Mouse (Mus musculus) gastrocnemius, postnatal 10 days (tissue): ENCODE data around the gene Polr3h. TPM values are rescaled to one million over a fixed set of nuclear protein-coding genes. Genes with fewer than 3 reads are reported as not detected.

Experiments used
- DNase-seq: peaks from one replicate; pipeline ENCODE4 v3.0.0; 2021; ENCODE audit warnings: mixed read lengths
- total RNA-seq, 2 experiments: library from RNA; stranded (reverse); gene quantifications; 2 replicates each; pipeline ENCODE4 v1.2.3; 2021

The Polr3h gene
- total RNA-seq, 2 experiments from 2014 or later = 8.2 to 12.1 TPM

DNA sequence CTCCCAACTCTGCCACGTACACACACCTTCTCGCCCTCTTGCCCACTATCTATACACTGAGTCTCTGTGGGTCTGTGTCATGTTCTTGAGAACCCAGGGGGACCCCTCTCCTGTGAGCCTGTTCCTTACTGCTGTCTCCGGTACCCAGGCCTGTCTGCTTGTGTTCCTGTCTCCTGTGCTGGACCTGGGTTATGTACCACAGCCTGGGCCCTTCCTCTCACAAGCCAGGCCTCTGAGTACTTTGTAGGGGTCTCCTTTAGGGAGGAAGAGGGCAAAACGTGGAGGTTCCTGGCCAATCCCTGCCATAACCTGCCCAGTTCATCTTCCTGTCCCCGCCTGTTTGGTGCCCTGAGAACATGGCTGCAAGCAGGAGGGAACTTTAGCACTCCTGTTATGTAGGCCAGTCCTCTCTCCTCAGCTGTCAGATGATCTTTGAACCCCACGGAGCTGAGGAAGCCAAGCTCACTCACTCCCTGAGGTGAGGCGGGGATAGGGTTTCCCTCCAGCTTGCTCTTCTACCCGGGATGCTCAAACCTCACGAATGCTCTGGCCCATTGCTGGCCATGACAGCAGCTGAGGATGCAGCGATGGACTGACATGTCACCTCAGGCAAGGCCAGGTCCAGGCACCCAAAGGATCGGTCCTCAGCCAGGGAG is 23.6 kb upstream of the Polr3h start:
- no peak for DNase-seq

DNA sequence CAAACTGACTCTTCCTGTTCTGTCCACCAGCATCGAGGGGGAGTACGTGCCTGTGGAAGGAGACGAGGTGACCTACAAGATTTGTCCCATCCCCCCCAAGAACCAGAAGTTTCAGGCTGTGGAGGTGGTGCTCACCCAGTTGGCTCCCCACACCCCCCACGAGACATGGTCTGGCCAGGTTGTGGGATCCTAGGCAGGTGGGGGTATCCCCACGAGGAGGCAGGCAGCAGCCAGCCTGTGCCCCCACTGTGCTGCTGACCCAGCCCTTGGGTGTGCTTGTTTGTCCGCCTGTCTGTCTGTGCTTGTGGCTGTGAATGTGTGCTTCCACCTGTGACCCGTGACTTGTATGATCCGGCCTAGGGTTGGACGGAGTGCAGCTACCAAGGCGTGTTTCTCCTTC is 23.0 kb upstream of the Polr3h start:
- DNase-seq = no peak

DNA sequence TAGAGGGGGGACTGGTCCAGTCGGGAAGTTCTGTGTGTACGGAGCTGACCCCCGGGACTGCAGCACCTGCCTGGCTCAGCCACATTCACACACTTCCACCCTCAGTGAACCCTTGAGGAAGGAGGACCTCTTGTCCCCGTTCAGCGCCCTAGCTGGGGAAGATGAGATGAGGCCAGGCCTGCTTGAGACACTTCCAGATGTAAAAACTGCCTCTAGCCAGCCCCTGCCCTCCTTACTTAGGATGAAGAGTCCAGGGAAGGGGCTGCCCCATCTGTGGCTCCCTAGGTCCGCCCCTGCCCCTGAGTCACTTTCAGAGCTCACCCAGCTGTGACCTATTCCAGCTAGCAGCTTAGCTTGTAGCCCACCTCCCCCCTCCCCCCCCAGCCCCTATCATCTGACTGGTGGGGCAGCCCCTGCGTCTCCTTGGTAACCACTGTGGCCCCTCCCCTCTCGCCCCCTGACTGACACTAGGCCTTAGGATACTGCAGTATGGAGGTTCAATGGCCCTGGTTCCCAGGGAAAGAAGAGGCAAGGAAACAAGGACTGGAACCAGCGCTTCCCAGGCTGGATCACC is 17.2 kb upstream of the Polr3h start:
- DNase-seq = no peak

DNA sequence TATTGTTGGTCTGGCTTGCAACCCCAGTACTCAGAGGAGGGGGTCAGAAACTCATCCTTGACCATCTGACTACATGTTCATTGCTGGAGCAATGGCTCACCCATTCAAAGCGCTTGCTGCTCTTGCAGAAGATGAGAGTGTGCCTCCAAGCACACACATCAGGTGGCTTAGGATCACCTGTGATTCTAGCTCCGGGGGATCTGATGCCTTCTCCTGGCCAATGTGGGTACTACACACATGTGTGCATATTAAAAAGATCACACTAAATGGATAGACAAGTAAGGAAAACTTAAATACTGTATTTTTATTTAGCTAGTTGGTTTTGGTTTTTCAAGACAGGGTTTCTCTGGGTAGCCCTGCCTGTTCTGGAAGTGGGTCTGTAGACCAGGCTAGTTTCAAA is 15.0 kb upstream of the Polr3h start:
- DNase-seq = no peak

DNA sequence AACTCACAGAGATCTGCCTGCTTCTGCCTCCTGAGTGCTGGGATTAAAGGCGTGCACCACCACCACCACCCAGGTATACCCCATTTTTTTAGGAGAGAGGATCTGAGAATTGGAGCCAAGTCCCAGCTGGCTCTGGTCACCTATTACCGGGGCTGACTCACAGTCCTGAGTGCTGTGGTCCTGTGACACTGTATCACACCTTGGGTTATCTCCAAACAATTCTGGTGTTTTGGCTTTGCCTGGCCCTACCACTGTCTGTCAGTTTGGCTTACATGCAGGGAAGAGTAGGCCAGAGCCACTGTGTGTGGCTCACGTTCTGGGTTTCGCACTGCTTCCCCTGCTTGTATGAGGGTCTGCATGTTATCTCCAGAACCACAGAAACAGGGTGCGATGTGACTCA is 14.2 kb upstream of the Polr3h start:
- DNase-seq = no peak

DNA sequence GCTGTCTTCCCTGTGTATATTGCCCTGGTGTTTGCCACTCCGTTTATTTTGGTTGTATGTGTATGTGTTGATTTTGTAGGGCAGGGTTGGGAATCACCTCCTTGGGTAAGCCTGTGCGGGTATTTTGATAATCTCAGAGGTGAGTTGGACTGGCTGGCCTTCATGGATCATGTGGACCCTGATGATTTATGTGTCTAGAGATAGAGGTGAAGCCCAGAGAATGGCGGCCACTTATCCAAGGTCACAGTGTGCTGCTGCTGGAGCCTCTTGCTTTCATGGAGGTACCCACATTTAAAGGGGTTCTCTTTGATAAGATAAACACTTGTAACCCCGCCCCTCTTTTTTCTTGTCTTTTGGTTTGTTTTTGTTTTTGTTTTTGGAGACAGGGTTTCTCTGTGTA is 13.7 kb upstream of the Polr3h start:
- no peak for DNase-seq

DNA sequence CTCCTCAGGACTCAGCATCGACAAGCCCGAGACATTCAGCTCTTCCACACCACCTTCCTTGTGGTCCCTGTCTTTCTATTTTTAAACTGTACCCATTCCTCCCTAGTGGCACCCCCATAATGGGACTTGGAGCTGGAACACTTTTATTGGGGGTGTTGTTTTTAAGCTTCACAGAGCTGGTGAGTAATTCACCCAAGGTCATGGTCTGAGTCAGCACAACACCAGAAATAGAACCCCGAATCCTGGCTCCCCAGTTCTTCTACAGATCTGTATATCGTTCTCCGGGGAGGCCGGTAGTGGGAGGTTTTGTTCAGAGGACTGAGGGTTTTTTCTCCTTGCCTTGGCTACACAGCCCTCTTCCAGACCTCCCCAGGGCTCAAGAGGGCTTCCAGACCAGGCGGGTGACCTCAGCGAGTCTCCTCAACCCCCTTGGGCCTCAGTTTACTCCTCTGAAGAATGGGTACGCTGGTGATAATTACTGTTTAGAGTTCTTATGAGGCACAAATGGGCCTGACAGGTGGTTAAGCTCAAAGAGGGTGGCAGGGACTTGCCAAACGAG is 13.2 kb upstream of the Polr3h start:
- no peak for DNase-seq

DNA sequence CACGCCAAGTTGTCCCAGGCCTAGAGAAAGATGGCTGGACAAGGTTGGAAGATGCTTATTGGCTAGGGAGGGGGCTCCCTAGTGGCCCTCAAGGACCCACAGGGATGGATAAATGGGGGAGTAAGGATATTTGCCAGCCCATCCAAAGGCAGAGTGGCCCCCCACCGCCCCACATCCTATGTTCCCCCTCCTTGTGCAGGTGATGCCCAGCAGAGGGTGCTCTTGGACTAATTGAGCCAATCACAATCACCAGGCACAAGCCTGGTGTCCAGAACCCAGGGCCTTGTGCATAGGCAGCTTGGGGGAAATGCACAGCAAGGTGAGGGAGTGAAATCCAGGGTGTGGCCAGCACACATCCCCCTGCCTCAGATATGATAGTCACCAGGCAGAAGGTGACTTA is 12.2 kb upstream of the Polr3h start:
- no peak for DNase-seq

DNA sequence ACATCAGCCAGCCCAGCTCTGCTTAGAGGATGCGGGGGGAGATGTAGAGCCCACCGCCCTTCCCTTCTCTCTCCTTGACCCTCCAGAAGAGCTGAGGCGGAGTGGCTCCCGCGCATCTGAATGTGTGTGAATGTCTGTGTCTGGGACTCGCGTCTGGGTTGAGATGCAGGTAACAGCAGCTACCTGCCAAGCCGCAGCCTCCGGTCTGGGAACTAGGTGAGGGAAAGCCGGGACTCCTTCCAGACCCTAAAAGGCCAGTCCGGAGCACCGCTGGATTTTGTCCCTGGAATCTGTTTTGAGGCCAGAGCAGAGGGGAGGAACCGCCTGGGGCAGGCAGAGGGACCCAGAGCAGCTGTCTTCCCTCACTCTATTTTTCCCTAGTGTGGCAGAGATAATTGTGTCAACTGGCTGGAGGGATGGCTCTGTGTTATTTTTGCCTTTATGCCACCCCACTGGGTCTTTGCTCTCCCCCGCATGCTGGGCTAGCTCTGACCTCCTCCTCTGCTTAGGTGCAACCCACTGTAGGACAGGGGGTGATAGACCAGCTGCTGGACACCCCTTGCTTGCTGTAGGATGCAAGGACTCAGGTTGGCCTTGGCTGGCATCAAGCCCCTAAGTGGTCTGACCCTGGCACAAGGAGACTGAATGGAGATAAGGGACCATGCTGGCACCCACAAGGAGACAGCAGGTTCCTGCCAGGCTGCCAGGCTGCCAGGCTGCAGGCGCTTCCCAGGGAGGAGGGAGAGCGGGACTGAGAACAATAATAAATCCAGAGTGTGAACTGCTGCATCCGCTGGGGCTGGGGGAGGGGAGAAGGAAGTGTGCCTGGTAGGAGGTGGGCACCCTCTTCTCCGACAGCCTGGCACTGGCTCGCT is 11.3 kb upstream of the Polr3h start:
- no peak for DNase-seq

DNA sequence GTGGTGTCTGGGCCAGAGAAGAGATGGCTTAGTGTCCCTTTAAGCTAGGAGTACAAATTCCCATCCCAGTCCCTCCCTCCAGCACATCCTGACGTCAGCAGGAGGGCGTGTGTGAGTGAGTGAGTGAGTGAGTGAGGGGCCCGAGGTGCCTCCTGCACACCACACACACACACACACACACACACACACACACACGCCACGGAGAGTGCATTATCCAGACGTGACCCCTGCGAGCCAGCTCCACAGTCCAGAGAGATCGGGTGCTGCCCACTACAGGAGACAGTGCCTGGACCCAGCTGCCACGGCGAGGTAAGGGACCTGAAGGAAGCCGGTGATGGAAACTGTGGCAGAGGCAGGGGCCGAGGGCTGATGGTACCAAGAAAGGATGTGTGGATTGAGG is 10.6 kb upstream of the Polr3h start, which contains the start of gene Csdc2:
Csdc2 (plus strand) TSS at position 81 of the 400 bp plus-strand sequence.
- DNase-seq = peak; percentile 56

DNA sequence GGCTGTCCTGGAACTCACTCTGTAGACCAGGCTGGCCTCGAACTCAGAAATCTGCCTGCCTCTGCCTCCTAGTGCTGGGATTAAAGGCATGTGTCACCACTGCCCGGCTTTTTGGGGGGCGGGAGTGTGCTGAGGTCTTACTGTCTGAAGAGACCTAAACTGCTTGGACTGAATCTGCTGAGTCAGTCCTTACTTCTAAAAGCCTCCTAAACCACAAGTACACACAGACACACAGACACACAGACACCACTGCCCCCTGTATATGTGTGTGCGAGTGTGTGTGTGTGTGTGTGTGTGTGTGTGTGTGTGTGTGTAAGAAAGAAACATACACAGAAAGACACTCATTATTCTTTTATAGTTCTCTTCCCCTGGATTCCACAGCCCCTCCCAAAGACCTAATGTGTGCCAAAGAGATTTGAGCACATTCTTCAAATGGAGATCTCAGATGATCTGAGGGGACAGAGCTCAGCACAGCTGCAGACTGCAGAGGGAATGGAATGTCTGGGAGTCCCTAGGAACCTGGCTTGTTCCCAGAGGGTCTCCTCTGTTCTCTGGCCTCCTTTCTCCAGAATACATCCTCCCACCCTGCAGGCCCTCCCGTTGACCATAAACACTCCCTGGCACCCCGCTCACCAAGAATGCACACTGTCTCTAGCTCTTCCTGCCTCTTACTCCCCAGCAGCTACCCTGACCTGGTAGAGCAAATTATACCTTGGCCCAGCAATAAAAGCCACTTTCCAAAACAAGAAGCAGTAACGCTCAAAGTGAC is 10.0 kb upstream of the Polr3h start:
- no peak for DNase-seq

DNA sequence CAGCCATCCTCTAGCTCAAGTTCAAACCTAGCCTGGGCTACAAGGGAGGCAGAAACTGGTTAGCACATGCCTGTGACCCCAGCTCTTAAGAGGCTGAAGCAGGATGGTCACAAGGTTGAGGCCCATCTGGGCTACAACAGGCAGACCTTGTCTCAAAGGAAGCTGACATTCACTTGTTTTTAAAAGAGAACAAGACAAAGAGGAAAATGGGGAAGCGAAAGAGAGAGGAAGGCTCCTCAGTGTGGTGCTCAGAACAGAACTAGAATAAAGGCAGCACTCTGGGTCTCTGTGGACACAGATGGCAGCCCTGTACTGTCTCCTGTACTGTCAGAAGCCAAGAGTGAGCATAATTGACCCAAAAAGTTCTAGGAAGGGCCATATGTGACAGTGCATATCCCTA is 7.9 kb upstream of the Polr3h start:
- DNase-seq = no peak

DNA sequence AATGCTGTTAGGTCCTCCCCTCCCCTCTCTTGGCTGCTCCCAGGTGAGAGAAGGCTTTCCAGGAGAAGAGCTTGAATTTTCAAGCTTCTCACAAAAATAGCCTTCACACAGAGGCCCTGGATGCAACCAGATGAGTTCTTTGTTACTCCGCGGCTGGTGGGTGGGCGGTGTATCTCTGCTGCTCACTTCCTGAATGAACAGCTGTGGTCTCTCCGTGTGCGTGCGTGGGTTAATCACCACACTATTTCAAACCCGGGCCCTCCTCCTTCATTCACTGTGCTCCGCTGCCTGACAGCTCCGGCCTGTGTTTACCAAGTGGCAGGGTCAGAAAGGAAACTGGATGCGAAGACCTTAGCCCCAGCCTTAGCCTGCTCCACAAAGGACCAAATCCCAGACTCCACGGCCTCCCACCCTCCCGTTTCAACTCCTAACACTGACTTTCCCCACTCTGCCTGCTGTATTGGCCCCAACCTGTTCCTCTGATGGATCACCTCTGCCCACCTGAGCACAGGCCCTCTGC is 7.0 kb upstream of the Polr3h start:
- no peak for DNase-seq

DNA sequence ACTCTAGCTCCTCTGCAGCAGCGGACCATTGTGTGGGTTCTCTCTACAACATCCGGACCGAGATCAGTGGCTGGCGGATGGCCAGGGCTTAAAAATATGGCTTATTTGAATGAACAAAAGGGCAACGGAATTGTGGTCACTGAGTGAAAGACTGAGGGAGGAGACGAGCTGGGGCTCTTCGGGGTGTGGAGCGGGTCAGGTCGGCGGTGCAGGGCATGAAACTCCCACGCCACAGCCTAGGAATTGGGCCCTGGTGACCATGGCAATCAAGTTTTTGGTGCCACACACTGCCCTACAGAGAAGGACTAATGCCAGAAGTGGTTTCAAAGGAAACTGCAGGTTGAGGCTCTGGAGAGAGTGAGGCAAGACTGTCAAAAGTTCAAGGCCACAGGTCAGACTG is 2.2 kb upstream of the Polr3h start:
- peak; percentile 50 for DNase-seq

DNA sequence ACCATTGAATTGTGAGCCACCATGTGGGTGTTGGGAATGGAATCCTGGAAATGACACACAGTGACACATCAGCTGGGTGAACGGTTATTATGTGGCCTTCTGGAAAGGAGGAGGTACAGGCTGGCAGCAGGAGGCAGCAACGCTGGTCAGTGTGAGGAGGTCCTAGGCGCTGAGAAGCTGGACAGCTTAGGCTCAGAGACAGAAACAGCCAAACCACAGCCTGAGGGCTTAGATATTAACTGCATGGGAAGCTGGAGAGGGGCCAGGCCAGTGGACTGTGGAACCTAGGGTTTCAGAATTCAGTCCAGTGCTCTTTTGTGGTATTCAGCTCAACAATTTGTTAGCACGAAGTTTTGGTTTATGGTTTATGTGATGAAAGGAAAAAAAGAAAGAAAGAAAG is 1.7 kb upstream of the Polr3h start:
- DNase-seq = no peak

DNA sequence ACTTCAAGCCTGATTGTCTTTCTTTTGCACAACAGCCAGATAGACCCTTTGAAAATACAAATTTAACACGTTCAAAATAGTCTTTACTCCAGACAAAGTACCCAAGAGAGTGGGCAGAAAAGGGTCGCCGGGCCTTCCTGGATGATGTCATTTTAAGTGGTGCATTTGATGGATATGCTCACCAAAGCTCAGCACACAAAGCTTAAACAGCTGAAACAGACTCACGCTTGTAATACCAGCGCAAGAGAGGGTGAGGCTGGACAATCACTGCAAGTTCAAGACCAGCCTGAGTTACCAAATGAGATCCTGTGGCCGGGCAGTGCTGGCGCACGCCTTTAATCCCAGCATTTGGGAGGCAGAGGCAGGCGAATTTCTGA is 394 bp upstream of the Polr3h start:
- DNase-seq = no peak

DNA sequence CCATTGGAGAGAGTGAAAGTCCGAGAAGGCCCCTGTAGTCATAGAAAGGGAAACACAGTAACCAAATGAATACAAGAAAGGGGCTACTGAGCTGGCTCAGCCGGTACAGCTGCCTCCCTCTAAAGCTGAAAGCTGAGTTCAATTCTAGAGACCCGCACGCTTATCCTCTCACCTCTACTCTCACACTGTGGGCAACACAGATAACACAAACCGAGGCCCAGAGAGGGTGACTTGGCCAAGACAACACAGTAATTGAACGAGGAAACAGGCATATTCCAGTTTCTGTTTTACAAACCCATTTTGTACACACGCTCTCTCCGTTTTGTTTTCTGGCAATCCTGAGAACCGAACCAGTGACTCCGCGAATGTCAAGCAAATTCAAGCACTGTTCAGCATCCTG is 1.1 kb downstream of the Polr3h start:
- no peak for DNase-seq

DNA sequence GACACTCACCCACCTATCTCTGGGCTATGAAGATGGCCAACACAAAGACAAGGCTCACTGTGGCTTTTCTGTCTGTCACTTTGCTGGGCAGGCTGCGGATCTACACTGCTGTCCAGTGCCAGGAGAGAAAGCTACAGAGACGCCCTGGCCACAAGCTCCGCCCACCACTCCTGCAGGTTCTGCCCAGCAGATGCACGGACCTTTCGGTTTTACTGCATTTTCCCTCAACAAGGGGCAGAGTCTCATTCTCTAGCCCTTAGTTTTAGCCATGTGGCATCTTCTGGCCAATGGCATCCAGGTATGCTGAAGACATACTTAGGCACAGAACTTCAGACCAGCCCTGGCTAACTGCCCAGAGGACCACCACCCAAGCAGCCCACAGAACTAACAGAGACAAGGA is 4.8 kb downstream of the Polr3h start:
- DNase-seq = no peak

DNA sequence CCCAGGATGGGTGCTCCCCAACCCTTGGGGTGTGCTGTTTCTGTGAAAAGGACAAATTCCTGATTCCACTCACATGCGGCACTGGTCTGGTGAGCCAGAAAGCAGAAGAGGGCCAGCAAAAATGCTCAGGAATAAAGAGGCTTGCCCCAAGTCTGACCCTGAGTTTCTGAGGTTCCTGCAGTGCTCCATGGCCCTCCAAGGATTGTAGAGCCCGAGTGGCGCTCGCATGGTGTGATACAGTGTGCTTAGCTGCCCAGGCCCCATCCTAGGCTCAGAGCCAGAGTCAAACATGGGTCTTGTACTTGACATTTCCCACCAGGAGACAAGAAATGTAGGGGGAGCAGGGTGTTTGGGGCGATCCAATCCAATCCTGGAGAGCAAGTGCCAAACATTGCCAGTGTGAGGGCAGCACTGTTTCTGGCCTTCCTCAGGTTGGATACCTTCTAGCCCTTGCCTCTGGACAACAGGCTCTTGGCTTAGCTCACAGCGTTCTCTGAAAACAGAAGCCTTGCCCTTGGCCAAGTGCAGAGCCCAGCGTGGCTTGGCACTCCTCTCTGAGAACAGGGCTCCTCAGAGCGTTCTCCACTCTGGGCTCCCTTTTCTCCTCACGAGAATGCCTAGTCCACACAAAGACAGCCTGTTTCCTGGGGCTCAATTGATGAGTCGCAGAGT is 5.4 kb downstream of the Polr3h start:
- DNase-seq = no peak

DNA sequence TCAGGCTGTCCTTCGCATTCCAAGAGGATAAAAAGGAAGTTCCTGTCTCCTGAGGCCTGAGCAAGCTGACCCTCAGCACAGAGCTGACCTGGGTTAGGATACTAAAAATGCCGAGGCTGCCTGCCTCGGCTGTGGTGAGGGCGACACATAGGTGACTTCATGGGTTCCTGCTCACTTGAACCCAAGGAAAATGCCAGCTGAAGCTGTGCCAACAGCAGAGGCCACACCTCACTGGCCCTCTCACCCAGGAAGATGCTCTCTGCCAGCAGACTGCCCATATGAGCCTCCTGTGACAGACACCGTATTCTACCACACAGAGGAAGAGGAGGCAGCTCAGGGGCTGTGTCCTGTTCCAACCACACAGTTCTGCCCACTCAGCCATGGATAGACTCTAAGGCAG is 7.0 kb downstream of the Polr3h start:
- no peak for DNase-seq

DNA sequence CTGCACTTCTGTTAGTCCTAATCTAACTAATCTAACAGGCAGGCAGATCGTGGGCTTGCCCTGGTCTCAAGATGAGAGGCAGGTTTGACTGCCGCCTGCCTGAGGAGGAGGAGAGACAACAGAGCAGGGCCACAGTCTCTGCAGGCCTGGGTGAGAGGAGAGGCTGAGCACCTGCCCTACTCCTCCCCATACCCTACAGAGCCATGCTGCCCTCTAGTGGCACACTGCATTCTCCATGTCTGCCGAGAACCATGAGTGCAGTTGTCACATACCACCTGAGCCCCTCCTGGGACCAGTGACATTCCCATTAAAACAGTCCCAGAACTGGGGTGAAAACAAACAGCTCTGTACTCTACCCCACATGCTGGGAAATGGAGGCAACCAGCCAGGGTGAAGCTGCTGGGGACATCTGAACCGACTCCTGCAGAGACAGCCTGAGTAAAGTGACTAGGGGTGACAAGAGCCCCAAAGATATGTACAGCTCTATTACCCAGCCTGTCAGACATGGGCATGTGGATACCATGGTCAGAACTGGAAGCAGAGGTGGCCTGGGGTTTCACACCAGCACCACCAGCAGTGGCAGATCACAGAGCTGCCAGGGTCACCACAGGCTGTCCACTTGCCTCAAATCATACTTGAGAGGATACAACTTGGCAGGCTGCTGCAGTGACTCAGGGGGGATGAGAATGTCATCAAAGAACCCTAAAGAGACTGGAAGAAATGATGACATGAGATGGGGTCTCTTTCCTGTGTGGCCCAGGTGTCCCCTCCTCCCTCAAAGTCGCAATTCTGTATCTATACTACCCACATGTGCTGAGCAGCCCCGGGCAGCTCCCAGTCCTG is 8.2 kb downstream of the Polr3h start:
- peak; percentile 79 for DNase-seq
